Mouse (Mus musculus) left cerebral cortex, adult 2 months (tissue): Measurements from ENCODE around the gene Myl7. TPM values are rescaled to one million over a fixed set of nuclear protein-coding genes. Genes with fewer than 3 reads are reported as not detected.
"Not testable (repeated sequence)": the region's sequence is repeated elsewhere in the genome, so short reads cannot be mapped to it uniquely, and the experiment has no call there.

Source experiments
- DNase-seq, 2 experiments: peaks; one replicate each; pipeline ENCODE4 v3.0.0; 2021 to 2022; ENCODE audit warnings: low spot score in 2 of 2, mixed read lengths in 1 of 2; ENCODE audit errors: extremely low spot score in 1 of 2
- H3K27ac ChIP-seq: fragments of 200-600 bp; 2 replicates; pipeline ENCODE4 v1.8.1; 2022
- H3K4me3 ChIP-seq: fragments of 200-600 bp; 2 replicates; pipeline ENCODE4 v1.8.1; 2022
- CTCF ChIP-seq: fragments of 200-600 bp; IDR thresholded peaks from 2 replicates; pipeline ENCODE4 v1.8.1; 2022; ENCODE audit warnings: antibody characterized with exemption, mild to moderate bottlenecking, moderate library complexity
- intact Hi-C: fragments of 180-260 bp; cut with DNase I; formaldehyde crosslinking; loops from one replicate; pipeline ENCODE4 v1.15.1; 2025
- total RNA-seq, 2 experiments: library from RNA; stranded (reverse); gene quantifications; 2 replicates each; pipeline ENCODE4 v1.2.3; 2021

The Myl7 gene
- total RNA-seq, 2 experiments from 2014 or later: not detected

DNA sequence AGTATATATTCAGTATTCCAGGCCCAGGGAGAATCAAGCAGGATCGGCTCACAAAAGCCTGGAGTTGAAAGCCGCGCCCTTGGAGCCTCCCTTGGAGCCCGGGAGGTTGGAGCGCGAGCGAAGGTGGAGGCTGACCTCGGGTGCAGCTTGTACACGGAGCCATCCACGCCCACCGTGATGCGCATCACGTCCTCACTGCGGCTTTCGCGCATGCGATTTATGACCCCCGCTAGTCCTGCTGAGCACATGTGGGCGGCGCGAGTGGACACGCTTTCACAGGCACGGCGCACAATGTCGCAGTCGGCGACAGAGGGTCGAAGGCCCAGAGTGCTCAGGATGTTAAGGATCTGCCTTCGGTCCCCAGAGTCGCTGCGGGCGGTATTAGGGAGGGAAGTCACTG lies 3.4 kb upstream of the Myl7 start:
- TF ChIP-seq CTCF: no peak

DNA sequence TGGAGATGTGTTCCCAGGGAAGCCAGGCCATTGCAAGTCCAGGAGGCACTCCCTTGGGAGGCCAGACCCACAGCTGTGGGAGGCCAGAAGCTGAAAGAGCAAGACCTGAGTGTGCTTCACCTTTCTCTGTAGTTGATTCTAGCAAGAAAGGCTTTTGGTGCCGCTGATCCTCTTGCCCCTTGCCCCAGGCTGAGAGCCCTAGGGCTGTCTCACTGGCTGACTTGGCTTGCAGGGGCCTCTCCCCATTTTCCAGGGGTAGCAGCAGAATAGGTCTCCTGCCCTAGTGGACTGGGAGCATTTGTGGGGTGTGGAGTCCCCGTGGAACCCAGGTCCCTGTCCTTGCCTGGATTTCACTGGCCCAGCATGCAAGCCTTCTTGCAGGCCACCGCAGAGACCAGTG lies 2.7 kb upstream of the Myl7 start:
- no peak for DNase-seq
- intact Hi-C loops: no loop called here
- no peak for TF ChIP-seq CTCF
- H3K4me3 ChIP-seq: peak overlapping the region; percentile 33; the same call in 1 of the 2 replicates
- peak overlapping the region; percentile 73 for H3K27ac ChIP-seq

More for the DNA sequence above, 3.4 kb upstream of the Myl7 start:
- peak; percentile 50 to 71 for DNase-seq
- intact Hi-C loops: no loop called here
- Histone ChIP-seq H3K27ac (peak overlapping the region; percentile 73), H3K4me3 (peak overlapping the region; percentile 33)

DNA sequence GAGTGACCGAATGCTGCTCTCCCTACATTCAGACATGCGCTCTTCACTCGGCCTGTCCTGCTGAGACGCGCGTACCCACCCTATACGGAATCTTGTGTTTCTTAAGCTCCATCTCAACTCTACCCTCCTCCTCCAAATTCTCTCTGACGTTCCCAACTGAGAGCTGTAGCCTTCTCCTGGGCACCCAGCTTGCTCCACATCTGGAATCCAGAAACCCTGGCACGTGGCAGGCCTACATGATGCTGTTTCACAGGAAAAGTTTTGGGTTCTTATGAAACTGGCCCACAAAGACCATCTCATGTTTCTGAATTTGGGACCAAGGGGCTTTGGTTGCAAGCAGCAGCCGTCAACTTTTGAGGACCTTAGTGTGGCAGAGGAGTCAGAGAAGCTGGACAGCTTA lies 704 bp upstream of the Myl7 start:
- TF ChIP-seq CTCF: no peak
- H3K4me3 ChIP-seq: no peak overlapping the region
- DNase-seq: no peak
- intact Hi-C loops: no loop called here
- H3K27ac ChIP-seq: no peak overlapping the region

GRCm38 (mm10) chr11:5897839-5898238 lies 743 bp downstream of the Myl7 start:
- intact Hi-C loops: no loop called here
- TF ChIP-seq CTCF: no peak
- Histone ChIP-seq H3K27ac (no peak overlapping the region), H3K4me3 (no peak overlapping the region)
- no peak for DNase-seq

DNA sequence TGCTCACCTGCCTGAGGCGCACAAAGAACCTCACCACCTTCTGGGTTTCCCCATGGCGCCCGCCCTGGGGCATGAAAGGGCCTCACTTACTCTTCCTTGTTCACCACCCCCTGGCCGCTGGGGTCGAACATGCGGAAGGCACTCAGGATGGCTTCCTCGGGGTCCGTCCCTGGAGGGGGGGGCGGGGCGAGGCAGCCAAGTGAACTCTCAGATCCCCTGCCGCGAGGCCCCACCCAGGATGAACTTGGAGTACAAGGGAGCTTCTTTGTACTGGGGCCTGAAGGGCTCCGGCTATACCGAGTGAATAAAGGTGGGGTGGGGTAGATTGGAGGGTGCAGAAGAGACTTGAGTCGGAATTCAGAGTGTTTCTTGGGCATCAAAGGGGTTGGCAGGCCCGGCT lies 1.4 kb downstream of the Myl7 start:
- no peak for TF ChIP-seq CTCF
- DNase-seq: no peak
- intact Hi-C loops: no loop called here
- H3K27ac ChIP-seq: no peak overlapping the region
- no peak overlapping the region for H3K4me3 ChIP-seq

- no peak for DNase-seq
- intact Hi-C loops: no loop called here
- TF ChIP-seq CTCF: no peak
- Histone ChIP-seq H3K27ac (no peak overlapping the region), H3K4me3 (no peak overlapping the region)
These were observed 4.8 kb downstream of the Myl7 start for GRCm38 (mm10) chr11:5893807-5894206.

GRCm38 (mm10) chr11:5892810-5893368 lies 5.7 kb downstream of the Myl7 start:
- Histone ChIP-seq H3K4me3 (no peak overlapping the region), H3K27ac (no peak overlapping the region)
- no peak for TF ChIP-seq CTCF
- no peak for DNase-seq
- intact Hi-C loops: no loop called here

DNA sequence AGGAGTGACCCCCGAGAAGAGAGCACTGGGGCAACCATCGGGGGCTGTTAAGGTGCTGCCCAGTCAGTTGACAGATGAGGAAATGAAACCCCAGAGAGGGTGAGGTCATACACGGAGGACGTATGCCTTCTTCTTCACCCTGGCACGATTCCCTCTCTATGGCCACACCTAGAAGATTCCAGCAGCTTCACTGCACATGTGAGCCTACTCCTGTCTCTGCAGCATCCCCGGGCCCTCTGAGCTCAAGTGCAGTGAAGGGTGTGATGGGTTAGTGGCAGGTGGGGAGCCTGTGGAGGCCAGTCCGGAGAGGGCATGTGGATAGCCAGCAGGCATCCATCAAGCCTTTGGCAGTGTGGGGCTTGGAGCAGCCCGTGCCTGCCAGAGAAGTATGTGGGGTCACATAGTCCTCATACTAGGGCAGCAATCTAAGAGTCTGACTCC lies 6.4 kb downstream of the Myl7 start:
- intact Hi-C loops: no loop called here
- H3K27ac ChIP-seq: no peak overlapping the region
- TF ChIP-seq CTCF: no peak
- DNase-seq: no peak
- no peak overlapping the region for H3K4me3 ChIP-seq

DNA sequence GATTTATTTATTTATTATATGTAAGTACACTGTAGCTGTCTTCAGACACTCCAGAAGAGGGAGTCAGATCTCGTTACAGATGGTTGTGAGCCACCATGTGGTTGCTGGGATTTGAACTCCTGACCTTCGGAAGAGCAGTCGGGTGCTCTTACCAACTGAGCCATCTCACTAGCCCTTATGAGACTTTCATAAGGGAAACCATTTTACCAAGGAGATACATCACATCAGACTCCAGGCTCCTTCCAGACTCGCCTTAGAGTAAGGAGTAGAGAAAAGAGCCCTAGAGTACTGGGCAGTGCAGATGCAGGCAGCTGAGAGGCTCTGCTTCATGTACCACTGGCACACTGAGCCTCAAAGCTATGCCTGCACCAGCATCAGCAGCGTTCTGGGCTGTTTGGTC lies 10.0 kb downstream of the Myl7 start:
- H3K4me3 ChIP-seq, DNase-seq, H3K27ac ChIP-seq: not testable (repeated sequence)
- intact Hi-C loops: loop anchor here (10.0 kb wide), 1 partner anchor 404 kb away; no protein-coding TSS in a partner anchor

DNA sequence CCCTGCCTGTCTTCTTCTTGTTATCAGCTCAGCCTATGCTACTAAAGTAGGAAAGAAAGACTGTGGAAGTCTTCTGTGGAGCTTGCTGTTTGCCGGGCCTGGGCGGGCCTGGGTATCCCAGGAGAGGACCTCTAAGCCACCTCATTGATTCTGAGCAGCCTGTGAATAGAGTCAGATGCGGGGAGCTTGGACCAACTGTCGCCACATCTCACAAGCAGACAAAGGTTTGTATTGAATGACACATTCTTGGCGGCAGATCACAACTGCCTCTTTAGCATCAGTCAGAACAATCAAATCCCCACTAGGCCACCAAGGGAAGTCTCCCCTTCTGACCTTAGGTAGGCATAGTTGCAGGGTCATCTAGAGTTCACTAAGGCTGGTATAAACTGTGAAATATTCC lies 11.3 kb downstream of the Myl7 start:
- no peak overlapping the region for H3K27ac ChIP-seq
- intact Hi-C loops: loop anchor here (2.0 to 10.0 kb wide), 2 partner anchors 26 to 402 kb away; no protein-coding TSS in a partner anchor
- no peak for DNase-seq
- no peak for TF ChIP-seq CTCF
- H3K4me3 ChIP-seq: no peak overlapping the region

DNA sequence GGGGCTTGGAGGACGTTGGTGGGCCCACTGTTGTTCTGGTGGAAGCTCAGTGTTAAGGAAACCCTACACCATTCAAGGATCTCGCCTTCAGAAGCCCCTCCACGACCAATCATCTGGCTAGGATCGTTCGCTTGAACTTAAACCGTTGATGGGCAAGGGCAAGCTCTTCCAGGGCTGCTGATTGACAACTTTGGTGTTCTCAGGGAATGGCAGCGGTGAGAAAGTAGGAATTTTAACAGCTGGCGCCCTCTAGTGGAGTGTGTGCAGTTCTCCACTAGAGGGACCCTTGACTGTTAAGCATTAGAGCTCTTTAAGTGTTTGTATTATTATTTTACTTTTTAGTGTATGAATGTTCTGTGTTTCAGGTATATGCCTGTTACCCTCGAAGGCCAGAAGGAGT lies 12.4 kb downstream of the Myl7 start:
- intact Hi-C loops: loop anchor here (2.0 to 10.0 kb wide), 2 partner anchors 27 to 401 kb away; no protein-coding TSS in a partner anchor

DNA sequence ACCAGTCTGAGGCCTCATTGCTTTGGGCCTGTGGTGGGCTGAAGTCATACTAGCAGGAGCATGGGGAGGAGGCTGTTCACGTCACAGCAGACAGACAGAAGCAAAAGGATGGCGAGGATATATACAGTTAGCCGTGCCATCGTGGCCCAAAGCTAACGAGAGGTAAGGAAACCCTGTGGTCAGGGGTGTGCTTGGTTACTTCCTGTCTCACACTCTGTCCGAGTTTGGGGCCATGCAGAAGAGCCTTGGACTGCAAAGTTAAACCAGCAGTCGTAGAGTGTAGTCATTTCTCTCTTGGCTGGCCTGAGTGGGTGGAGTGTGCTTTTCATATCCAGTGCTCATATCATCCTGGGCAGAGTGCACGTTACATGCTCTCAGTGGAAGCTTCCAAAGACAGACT lies 16.1 kb downstream of the Myl7 start:
- no peak for TF ChIP-seq CTCF
- no peak for DNase-seq
- intact Hi-C loops: loop anchor here (10.0 kb wide), 1 partner anchor 398 kb away; no protein-coding TSS in a partner anchor

More for the DNA sequence above, 12.4 kb downstream of the Myl7 start:
- H3K4me3 ChIP-seq: no peak overlapping the region
- TF ChIP-seq CTCF: peak; percentile 96
- DNase-seq: peak; percentile 58 to 59
- H3K27ac ChIP-seq: no peak overlapping the region

GRCm38 (mm10) chr11:5879905-5880304 lies 18.7 kb downstream of the Myl7 start:
- H3K27ac ChIP-seq: no peak overlapping the region
- DNase-seq: peak; percentile 38 to 51
- intact Hi-C loops: loop anchor here (2.0 to 10.0 kb wide), 4 partner anchors 43 to 395 kb away; partner anchors contain the start of genes Dbnl and Ykt6
- no peak overlapping the region for H3K4me3 ChIP-seq
- TF ChIP-seq CTCF: peak; percentile 70

More for the DNA sequence above, 16.1 kb downstream of the Myl7 start:
- H3K4me3 ChIP-seq: no peak overlapping the region
- H3K27ac ChIP-seq: no peak overlapping the region
